In the genomic region with DNA sequence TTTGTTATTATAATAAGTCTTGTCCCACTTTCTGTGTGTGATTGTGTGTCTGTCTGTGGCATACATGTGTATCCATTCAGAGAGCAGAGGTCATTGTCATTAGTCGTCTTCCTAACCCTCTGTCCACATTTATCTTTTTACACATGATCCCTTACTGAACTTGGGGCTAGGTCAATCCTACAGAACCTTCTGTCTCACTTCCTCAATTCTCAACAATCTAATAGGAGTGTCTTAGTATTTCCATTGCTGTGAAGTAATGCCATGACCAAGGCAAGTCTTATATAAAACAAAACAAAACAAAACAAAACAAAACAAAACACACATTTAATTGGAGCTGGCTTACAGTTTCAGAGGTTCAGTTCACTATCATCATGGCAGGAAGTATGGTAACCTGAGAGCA, we compare ENCODE assay signal across 14 mouse cellular contexts.
"Had no signal": no experiment of that assay in that cellular context is flagged by ENCODE, and none has a peak within 500 bp of the region (broad histone marks: within the 10 kb centered on the region; RNA-seq: fewer than 3 reads in every experiment).

No protein-coding gene starts in this region.

- H3K27me3 ChIP-seq: neural tube, embryonic 12.5 days had no signal

- H3K36me3 ChIP-seq: neural tube, embryonic 12.5 days had no signal

- ATAC-seq: midbrain, embryonic 16.5 days had no signal

- H3K4me2 ChIP-seq: lung, embryonic 14.5 days; midbrain, embryonic 11.5 days; neural tube, embryonic 12.5 days had no signal

- H3K27ac ChIP-seq: liver, embryonic 14.5 days; neural tube, embryonic 12.5 days had no signal

- H3K9me3 ChIP-seq: neural tube, embryonic 12.5 days had no signal

- DNase-seq: lung, adult 18-20 months; lung, embryonic 14.5 days; lung, postnatal 10 days; lung, postnatal 4 days; midbrain, embryonic 14.5 days; right cerebral cortex, postnatal 14 days; spleen, adult 18-20 months; thymus, adult 18-20 months; thymus, postnatal 14 days; thymus, postnatal 36 days had no signal

- H3K9ac ChIP-seq: liver, embryonic 14.5 days; lung, embryonic 14.5 days; neural tube, embryonic 12.5 days had no signal

- H3K4me3 ChIP-seq: neural tube, embryonic 12.5 days had no signal
